Mouse (Mus musculus) frontal cortex, postnatal 36 days (tissue): ENCODE measurements at regions not wholly inside any gene's neighbourhood (a gene's known extent, or its start where the extent isn't known, plus 50 kb on each side); places are given as distances from the start of the nearest gene placed in this dataset.
"Not testable (repeated sequence)": the region's sequence is repeated elsewhere in the genome, so short reads cannot be mapped to it uniquely, and the experiment has no call there.

Experiments used
- DNase-seq, 2 experiments: peaks; one replicate each; pipeline ENCODE4 v3.0.0; 2022; ENCODE audit warnings: low spot score in 2 of 2

DNA sequence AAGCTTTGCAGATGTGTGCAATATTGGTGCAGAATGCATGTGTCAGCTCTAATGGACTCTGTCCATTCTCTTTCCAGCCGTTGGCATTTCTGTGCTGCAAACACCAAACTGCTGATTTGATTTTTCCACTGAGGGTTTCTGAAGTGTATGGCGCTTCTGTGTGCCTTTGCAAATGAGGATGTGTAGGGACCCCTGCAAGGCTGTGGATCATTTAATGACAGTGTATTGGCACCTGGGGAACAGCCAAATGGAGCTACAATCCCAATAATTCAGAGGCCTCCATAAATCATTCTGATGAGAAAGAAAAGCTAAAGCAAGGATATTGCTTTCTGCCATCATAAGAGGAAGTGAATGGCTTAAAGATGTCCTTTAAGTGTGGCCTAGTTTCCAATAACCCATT lies 305.9 kb upstream of the Pkdcc start:
- no peak for DNase-seq

DNA sequence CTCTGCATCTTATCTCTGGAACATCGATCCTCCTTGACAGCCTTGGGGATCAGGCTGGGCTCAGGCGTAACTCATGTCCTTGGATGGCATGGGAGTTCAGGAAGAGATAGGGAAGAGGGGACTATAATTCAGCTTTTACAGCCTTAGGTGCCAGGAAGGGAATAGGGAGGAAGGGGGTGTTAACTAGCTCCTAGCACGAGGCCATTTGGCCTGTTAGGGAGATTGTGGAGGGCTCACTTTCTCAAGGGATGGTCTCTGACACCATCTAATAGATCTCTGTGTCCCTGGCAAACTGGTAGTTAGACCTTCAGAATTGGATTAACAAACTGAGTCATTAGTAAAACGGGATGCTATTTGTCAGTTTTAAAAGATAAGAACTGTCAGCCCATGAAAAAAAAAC lies 292.1 kb upstream of the Pkdcc start:
- DNase-seq, result not testable (repeated sequence)

- DNase-seq, result no peak
Measured at GRCm38 (mm10) chr17:82925751-82926150, 289.3 kb upstream of the Pkdcc start.

DNA sequence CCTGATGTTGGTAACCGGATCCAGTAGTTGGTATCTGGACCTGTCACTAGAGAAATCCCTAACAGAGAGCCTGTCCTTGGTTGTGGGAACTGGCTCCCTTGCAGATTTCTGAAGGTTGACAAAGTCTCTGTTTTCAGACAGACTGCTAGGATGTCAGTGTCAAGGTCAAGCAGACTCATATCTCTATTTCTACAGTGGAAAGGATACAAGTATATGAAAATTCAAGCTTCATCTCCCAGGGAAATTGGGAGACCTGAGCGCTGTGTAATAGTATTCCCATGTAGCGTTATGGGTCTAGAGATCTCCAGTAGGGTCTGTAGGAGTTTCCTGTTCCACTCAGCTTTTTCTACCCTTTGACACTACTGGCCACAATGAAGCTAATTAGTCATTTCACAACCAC lies 287.4 kb upstream of the Pkdcc start:
- no peak for DNase-seq

DNA sequence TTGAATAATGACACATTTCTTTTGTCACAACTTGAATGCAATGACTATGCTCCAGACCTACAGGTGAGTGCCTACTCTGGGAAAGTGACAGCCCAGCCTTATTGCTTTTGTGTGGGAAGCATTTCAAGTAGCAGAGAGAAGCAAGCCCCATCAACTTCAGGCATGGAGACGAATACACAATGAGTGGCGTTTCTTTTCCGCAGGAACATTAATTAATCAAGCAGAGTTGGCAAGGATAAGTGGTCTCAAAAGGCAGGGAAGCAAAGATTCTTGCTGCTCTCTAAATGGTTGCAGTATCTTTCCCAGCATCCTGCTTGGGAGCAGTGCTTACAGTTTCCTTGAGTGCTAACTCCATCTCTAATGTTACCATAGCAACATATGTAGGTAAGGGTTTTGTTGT lies 285.6 kb upstream of the Pkdcc start:
- DNase-seq, result no peak

- peak; percentile 26 to 60 for DNase-seq
Measured at GRCm38 (mm10) chr17:82930738-82931137, 284.4 kb upstream of the Pkdcc start.

DNA sequence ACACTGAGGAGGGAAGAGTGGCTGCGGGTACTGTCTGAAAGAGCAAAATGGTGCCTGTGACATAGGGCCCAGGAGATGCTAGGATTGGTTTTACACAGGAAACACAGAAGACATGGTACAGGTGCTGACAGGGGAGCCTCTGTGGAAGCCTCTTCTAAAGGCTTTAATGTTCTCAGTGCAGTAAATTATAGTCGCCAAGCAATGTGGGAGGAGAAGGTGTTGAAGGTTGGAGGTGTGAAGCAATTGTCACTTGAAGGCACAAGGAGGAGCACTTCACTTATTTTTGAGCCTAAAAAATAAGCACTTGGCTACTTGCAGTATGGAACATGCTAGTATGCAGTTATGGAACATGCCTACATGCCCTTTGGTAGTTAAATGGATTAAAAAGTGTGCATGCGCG lies 283.6 kb upstream of the Pkdcc start:
- peak; percentile 11 to 43 for DNase-seq

DNA sequence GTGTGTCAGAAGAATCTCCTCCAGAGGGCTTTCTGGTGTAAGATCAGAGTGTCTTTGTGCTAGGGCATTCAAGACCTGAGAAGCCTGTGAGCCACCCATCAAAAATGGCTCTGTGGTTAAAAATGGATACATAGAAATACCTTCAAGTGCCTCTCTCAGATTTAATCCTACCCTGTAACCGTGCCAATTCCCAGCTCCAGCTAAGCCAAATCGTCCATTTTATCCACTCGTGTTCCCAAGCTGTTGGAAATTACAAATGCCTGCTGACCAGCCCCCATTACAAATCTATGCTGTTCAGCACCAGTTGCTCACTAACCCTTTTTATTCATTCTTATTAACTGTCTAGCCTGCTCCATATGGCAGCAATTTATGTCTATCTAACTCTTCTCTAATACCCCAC lies 278.3 kb upstream of the Pkdcc start:
- DNase-seq, result no peak

GRCm38 (mm10) chr17:82946083-82946482 lies 269.0 kb upstream of the Pkdcc start:
- DNase-seq, result no peak

DNA sequence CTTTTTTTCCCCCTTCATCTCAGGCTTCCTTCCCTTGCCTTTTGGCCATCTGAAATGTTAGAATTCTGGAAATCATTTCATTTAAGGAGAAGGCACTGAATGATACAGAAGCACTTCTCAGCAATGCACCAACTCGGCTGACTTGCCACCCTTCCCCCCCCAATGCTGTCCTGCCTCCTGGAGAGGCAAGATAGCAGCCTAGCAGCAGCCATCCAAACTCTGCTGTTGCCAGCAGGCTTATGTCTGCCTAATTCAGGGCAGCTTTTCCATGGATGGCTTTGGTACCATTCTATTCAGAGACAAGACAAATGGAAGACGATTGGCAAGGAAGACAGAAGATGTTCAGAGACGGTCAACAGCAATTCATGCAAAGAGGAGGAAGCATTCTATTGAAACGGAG lies 265.3 kb upstream of the Pkdcc start:
- no peak for DNase-seq

DNA sequence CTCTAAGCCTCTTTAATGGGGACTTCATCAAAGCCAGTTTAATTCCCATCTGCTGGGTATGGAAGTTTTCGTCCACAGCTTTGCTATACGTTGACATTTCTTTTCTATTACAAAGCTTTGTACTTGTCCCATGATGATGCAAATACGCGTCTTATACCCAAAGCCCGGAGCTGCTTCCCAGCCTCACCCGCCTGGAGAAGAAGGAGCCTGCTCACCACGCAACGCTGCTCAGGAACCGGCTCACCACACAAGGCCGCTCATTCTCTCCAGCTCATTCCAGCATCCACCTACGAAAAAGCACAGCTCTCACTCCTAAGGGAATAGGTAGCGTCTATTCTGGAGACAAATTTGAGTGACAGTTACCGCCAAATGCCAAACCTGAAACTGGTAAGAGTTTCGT lies 264.8 kb upstream of the Pkdcc start:
- no peak for DNase-seq

- DNase-seq, result peak in 1 of 2 experiments; percentile 48
Measured at GRCm38 (mm10) chr17:82957409-82957808, 257.7 kb upstream of the Pkdcc start.

- DNase-seq, result peak in 1 of 2 experiments; percentile 25
Measured at GRCm38 (mm10) chr17:82963374-82963773, 251.7 kb upstream of the Pkdcc start.

GRCm38 (mm10) chr17:82999710-83000109 lies 215.4 kb upstream of the Pkdcc start:
- DNase-seq, result no peak

DNA sequence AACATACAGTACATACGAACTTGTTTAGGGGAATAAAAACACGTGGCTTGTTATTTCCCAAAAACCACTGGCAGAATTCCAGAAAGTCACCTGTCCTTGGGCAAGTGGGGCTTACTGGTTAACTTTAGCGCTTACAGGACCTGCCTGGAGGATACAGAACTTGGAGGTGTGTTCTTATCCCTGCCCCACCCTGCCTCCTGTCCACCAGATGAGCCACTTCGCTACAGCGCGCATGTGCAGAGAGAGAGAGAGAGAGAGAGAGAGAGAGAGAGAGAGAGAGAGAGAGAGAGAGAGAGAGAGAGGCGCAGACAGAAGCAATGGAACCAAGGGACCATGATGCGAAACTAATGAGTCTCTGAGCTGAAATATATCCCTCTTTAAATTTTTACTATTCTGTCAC lies 214.7 kb upstream of the Pkdcc start:
- DNase-seq, result no peak

DNA sequence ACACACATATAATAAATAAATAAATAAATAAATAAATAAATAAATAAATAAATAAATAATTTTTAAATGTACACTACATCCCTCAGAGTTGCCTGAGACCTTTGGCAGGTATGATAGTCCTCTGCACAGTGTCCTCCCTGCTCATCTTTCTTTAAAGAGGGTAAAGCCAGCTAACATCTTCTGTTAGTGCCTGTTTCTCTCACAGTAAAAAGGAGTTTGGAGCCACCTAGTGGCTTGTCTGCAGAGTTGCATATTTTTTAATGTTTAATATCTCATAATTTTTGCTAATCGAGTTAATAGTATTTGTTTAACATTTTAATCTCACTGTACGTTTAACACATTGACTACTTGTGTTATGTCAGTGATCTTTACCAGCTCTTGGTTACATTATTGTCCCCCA lies 213.5 kb upstream of the Pkdcc start:
- DNase-seq, result no peak

GRCm38 (mm10) chr17:83010845-83011244 lies 204.2 kb upstream of the Pkdcc start:
- no peak for DNase-seq

- DNase-seq, result no peak
Measured at GRCm38 (mm10) chr17:83015656-83016055, 199.4 kb upstream of the Pkdcc start.

- no peak for DNase-seq
Measured at GRCm38 (mm10) chr17:83016936-83017335, 198.2 kb upstream of the Pkdcc start.

GRCm38 (mm10) chr17:83019267-83019666 lies 195.8 kb upstream of the Pkdcc start:
- DNase-seq, result no peak

DNA sequence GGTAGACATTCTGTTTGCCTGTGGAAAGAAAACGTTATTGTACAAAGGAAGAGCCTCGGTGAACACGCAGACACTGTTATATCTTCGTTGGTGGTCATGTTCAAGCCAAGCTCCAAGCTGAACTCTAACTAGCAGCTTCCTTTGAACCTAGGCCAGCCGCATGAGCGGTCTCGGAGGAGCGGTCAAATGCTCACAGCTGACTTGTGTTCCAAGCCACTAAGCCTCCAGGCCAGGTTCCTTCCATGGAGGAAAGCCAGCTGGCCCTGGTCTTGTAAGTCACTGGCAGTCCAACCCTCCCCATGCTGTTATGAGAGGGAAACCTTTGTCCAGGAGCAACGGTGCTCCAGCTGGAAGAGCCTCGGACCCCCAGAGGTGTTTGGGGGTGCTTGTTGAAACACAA lies 194.5 kb upstream of the Pkdcc start:
- DNase-seq, result no peak

DNA sequence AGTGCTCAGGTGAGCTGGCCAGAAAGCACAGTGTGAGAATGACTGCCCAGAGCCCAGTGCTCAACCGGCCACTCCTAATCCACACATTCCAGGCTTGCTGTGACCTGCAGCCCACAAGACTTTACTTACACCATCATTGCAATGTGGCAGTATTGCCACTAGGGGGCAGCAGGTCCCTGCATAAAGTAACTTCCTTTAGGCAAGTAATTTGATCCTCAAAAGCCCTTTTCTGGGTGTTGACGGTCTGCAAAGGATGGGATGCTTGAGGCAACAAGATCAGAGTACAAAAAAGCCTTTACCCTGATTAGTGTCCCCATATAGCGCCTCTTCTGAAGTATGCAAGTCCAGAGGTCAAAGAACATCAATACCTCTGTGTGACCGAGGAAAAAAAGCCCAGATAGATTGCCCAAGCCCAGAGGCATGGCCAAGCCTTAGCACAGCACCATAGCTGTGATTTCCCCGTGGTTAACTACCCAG lies 189.7 kb upstream of the Pkdcc start:
- peak; percentile 81 to 87 for DNase-seq

DNA sequence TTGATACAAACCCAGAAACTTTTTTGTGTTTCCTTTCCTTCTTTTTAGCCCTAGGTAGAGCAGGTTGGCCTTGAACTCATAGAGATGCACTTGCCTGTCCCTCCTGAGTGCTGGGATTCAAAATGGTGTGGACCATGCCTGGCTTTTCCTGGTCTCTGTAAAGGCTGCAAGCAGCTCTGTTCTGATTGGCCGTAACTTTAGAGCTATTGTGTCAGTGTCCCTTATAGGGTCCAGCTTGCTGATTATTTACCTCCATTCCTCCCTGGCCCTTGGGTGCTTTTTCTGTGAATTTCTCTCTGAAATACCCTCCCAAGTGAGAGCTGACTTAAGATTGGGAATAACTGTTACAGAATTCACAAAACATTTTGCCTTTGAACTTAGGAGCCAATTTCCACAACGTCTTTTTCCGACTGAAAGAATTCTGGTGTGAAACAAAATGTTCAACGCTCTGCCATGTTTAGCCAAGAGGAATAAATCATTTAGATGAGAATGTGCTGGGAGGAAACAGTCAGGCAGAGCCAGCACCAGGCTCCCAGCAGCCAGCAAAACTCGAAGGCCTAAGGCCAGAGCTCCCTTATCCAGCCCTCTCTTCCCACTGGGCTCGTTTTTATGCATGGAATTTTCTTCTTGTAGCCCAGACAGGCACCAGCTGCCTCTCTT lies 180.0 kb upstream of the Pkdcc start:
- no peak for DNase-seq

GRCm38 (mm10) chr17:83035574-83035918 lies 179.5 kb upstream of the Pkdcc start:
- DNase-seq, result no peak
